Mouse (Mus musculus): ENCODE results near the gene Slc34a3.
A peak's percentile ranks its signal among the peaks of the same experiment; 100 is the strongest.
"Not testable (repeated sequence)": the region's sequence is repeated elsewhere in the genome, so short reads cannot be mapped to it uniquely, and the experiment has no call there.

The Slc34a3 gene

GRCm38 (mm10) chr2:25234050-25234449, at the start of gene Slc34a3:
Slc34a3 (minus strand) TSS chr2:25234364.
- DNase-seq (ENCODE audit: inconsistent age in 2 of 2, low spot score in 1 of 2): no peak

GRCm38 (mm10) chr2:25278928-25279882, 45.0 kb upstream of the Slc34a3 start:
- peak; percentile 75 to 92 for DNase-seq (ENCODE audit: inconsistent age in 2 of 2, low spot score in 1 of 2)

GRCm38 (mm10) chr2:25273010-25273409, 38.8 kb upstream of the Slc34a3 start:
- DNase-seq (ENCODE audit: inconsistent age in 2 of 2, low spot score in 1 of 2): no peak

GRCm38 (mm10) chr2:25272515-25272914, 38.4 kb upstream of the Slc34a3 start:
- DNase-seq (ENCODE audit: inconsistent age in 2 of 2, low spot score in 1 of 2): no peak

GRCm38 (mm10) chr2:25271827-25272511, 37.8 kb upstream of the Slc34a3 start, which contains the start of the genes Ssna1 and Anapc2:
Ssna1 (minus strand) TSS chr2:25272438.
Anapc2 (plus strand) TSS chr2:25272478.
- DNase-seq (ENCODE audit: inconsistent age in 2 of 2, low spot score in 1 of 2): peak; percentile 98 to 99

- no peak for DNase-seq (ENCODE audit: inconsistent age in 2 of 2, low spot score in 1 of 2)
Measured at GRCm38 (mm10) chr2:25267746-25268309, 33.7 kb upstream of the Slc34a3 start.

- no peak for DNase-seq (ENCODE audit: inconsistent age in 2 of 2, low spot score in 1 of 2)
Measured at GRCm38 (mm10) chr2:25267241-25267640, 33.1 kb upstream of the Slc34a3 start.

- DNase-seq (ENCODE audit: inconsistent age in 2 of 2, low spot score in 1 of 2): peak in 1 of 2 experiments; percentile 65
Measured at GRCm38 (mm10) chr2:25266720-25267119, 32.6 kb upstream of the Slc34a3 start.

- DNase-seq (ENCODE audit: inconsistent age in 2 of 2, low spot score in 1 of 2): no peak
Measured at GRCm38 (mm10) chr2:25265897-25266656, 31.9 kb upstream of the Slc34a3 start.

GRCm38 (mm10) chr2:25264851-25265250, 30.7 kb upstream of the Slc34a3 start:
- DNase-seq (ENCODE audit: inconsistent age in 2 of 2, low spot score in 1 of 2): peak in 1 of 2 experiments; percentile 50

- no peak for DNase-seq (ENCODE audit: inconsistent age in 2 of 2, low spot score in 1 of 2)
Measured at GRCm38 (mm10) chr2:25264286-25264660, 30.1 kb upstream of the Slc34a3 start.

GRCm38 (mm10) chr2:25263623-25264285, 29.6 kb upstream of the Slc34a3 start:
- no peak for DNase-seq (ENCODE audit: inconsistent age in 2 of 2, low spot score in 1 of 2)

- DNase-seq (ENCODE audit: inconsistent age in 2 of 2, low spot score in 1 of 2): no peak
Measured at GRCm38 (mm10) chr2:25262795-25263622, 28.8 kb upstream of the Slc34a3 start.

- DNase-seq (ENCODE audit: inconsistent age in 2 of 2, low spot score in 1 of 2): peak; percentile 95 to 97
Measured at GRCm38 (mm10) chr2:25262291-25262767, 28.2 kb upstream of the Slc34a3 start, which contains the start of gene Tprn. Tprn (plus strand) TSS chr2:25262618.

- DNase-seq (ENCODE audit: inconsistent age in 2 of 2, low spot score in 1 of 2): no peak
Measured at GRCm38 (mm10) chr2:25261870-25262269, 27.7 kb upstream of the Slc34a3 start.

GRCm38 (mm10) chr2:25258887-25259286, 24.7 kb upstream of the Slc34a3 start:
- no peak for DNase-seq (ENCODE audit: inconsistent age in 2 of 2, low spot score in 1 of 2)

GRCm38 (mm10) chr2:25257250-25257649, 23.1 kb upstream of the Slc34a3 start:
- not testable (repeated sequence) for DNase-seq (ENCODE audit: inconsistent age in 2 of 2, low spot score in 1 of 2)

GRCm38 (mm10) chr2:25256443-25257109, 22.4 kb upstream of the Slc34a3 start:
- peak in 1 of 2 experiments; percentile 72 for DNase-seq (ENCODE audit: inconsistent age in 2 of 2, low spot score in 1 of 2)

Measured in adrenal gland, adult (tissue).